Mouse (Mus musculus): ENCODE data around the gene Poln.

DNA sequence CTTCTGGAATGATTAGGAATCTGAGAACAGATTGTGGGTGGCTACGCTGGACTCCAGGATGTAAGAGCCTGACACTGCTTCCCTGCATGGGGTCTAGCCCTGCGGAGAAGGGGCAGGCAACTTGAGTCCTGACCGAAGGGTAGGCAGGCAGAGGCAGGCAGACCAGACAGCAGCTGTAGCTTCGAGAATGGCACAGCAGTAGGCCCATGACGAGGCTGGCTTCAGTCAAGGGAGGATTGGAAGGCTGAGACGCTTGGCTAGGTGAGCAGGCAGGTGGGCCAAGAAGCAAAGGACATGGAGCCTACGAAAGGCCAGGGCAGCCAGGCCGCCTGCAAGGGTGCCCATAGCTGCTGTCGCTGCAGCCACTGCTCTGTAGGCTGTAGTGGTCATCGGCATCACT, 7.4 kb upstream of the Poln start:
- no peak for TF ChIP-seq POLR2A (IDR thresholded peaks at IDR 0.05; ENCODE audit: insufficient read depth, low read depth, low read length)
- TF ChIP-seq CTCF (IDR thresholded peaks at IDR 0.05; ENCODE audit: insufficient read depth, low read depth, low read length), result no peak
